Mouse (Mus musculus): ENCODE measurements around the gene Pitx2.

GRCm38 (mm10) chr3:129225577-129226289 is 26.1 kb downstream of the Pitx2 start:
- TF ChIP-seq EP300 (IDR thresholded peaks at IDR 0.05; ENCODE audit: low read depth): no peak
- no peak for TF ChIP-seq CTCF (IDR thresholded peaks at IDR 0.05; ENCODE audit: low read depth)

Data from liver, postnatal 0 days (tissue).